Mouse (Mus musculus): Measurements from ENCODE around the gene Rpl36al. TPM values are rescaled to one million over a fixed set of nuclear protein-coding genes. Genes with fewer than 3 reads are reported as not detected.
A peak's percentile ranks its signal among the peaks of the same experiment; 100 is the strongest.

The Rpl36al gene
- total RNA-seq (2022) = 100 to 1,000 TPM; 457 to 680 (median 548) TPM

- DNase-seq = peak; percentile 97
Measured at GRCm38 (mm10) chr12:69183583-69184308, at the start of gene Rpl36al, which contains the start of gene Mgat2. Rpl36al (minus strand) TSS chr12:69184083. Mgat2 (plus strand) TSS chr12:69184157.

DNA sequence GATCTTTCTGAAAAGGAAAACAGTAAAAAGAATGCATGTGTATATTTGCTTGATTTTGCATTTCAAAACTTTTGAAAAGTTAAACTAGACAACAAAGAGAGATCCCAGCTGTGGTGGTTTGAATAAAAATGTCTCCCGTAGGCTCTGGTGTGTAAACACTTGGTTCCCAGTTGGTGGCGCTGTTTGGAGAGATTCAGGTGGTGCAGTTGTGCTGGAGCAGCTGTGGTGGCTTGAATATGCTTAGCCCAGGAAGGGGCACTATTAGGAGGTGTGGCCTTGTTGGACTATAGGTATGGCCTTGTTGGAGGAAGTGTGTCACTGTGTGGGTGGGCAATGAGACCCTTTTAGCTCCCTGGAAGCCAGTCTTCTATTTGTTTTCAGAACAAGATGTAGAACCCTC, 45.4 kb upstream of the Rpl36al start:
- no peak for DNase-seq

GRCm38 (mm10) chr12:69227776-69228466, 44.0 kb upstream of the Rpl36al start, which contains the start of gene Pole2:
Pole2 (minus strand) TSS chr12:69228195.
- DNase-seq = peak; percentile 69

GRCm38 (mm10) chr12:69220613-69221277, 36.9 kb upstream of the Rpl36al start:
- no peak for DNase-seq

GRCm38 (mm10) chr12:69216587-69216986, 32.7 kb upstream of the Rpl36al start:
- no peak for DNase-seq

GRCm38 (mm10) chr12:69215000-69215785, 31.3 kb upstream of the Rpl36al start:
- peak; percentile 34 for DNase-seq

DNA sequence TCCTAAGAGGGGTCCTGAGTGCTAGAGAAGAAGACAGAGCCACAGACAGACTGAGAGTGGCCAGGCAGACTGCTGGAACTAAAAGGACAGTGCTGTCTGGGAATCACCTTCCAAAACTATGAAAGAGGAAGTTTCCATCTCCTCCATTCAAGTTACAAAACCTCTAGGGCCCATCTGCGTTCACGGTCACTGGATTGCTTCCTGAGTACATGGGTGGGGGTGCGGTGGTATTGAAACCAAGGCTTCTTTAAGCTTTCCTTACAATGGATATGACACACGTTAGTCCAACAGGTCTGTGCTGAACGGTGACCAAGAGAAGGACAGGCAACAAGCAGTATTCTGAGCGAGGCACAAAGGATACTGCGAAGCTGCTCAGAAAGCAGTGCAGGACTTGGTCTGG, 30.5 kb upstream of the Rpl36al start:
- DNase-seq = no peak

- DNase-seq = no peak
Measured at GRCm38 (mm10) chr12:69213186-69213777, 29.4 kb upstream of the Rpl36al start.

DNA sequence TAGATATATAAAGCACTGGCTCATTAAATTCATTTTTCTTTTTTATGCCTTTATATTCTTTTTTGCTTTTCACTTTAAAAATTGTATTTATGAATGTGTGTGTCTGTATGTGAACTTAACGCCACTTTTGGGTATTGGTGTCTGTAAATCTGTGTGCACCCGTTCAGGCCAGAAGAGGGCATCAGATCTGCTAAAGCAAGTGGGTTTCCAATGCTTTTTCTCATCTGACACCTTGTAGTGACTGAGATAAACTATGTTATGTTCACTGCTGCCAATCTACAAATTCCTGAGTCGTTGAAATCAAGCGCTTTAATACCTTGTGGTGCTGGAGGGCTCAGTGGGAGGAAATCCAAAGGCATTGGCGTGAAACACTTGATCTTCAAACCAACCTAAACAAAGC, 27.2 kb upstream of the Rpl36al start:
- DNase-seq = no peak

GRCm38 (mm10) chr12:69210056-69210979, 26.4 kb upstream of the Rpl36al start:
- no peak for DNase-seq

DNA sequence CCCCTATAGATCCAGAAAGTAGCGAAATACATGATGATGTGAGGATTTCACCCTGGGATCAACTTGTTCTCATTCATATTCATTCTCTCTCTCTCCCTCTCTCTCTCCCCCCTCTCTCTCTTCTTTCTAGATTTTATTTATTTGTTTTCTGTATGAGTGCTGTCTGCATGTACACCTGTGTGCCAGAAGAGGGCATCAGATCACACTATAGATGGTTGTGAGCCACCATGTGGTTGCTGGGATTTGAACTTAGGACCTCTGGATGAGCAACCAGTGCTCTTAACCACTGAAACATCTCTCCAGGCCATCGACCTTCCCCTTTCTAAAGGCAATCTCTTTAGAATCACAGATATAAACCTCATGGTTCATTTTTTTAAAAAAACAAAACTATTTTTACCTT, 24.6 kb upstream of the Rpl36al start:
- DNase-seq = no peak

GRCm38 (mm10) chr12:69207926-69208325, 24.0 kb upstream of the Rpl36al start:
- DNase-seq = no peak

GRCm38 (mm10) chr12:69207396-69207795, 23.5 kb upstream of the Rpl36al start:
- no peak for DNase-seq

DNA sequence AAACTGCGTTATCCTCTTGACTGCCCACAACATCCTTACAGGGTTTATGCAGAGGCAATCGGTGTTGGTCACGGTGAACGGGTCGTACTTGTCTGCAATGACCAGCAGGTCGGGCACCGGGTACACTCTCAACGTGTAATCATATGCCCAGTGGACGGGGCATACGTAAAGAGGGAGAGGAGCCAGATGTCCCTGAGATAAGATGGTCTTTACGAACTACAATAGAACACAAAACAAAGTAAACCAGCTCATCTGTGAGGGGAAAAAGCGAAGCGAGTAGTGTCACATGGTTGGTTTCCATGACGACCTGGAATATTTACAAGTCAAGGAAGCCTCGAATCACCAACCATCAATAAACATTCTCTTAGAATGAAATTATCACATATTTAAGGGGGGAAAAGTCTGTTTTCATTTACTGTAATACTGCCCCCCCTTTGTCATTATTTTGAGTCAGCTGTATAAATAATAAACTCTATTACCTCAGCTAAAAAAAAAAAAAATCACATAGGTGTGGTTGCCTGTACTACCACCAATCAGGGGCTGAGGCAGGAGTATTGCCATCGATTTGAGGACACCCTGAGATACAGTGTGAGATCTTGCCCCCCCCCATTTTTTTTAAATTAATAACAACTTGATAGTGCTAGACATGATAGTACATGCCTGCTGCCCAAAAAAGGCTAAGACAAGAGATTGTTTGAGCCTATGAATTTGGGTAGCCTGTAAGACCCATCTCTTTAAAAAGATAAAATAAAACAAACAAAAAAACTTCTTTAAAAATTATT, 20.4 kb upstream of the Rpl36al start, which contains the start of gene Gm49384:
Gene Gm49384, minus strand, starts transcription at position 216 of the 782 bp plus-strand sequence.
- DNase-seq = no peak

GRCm38 (mm10) chr12:69198985-69199384, 15.1 kb upstream of the Rpl36al start:
- no peak for DNase-seq

GRCm38 (mm10) chr12:69198164-69198535, 14.3 kb upstream of the Rpl36al start, which contains the start of gene Dnaaf2:
Dnaaf2 (minus strand) TSS chr12:69198429.
- peak; percentile 75 for DNase-seq

GRCm38 (mm10) chr12:69197378-69198163, 13.7 kb upstream of the Rpl36al start:
- peak; percentile 32 for DNase-seq

DNA sequence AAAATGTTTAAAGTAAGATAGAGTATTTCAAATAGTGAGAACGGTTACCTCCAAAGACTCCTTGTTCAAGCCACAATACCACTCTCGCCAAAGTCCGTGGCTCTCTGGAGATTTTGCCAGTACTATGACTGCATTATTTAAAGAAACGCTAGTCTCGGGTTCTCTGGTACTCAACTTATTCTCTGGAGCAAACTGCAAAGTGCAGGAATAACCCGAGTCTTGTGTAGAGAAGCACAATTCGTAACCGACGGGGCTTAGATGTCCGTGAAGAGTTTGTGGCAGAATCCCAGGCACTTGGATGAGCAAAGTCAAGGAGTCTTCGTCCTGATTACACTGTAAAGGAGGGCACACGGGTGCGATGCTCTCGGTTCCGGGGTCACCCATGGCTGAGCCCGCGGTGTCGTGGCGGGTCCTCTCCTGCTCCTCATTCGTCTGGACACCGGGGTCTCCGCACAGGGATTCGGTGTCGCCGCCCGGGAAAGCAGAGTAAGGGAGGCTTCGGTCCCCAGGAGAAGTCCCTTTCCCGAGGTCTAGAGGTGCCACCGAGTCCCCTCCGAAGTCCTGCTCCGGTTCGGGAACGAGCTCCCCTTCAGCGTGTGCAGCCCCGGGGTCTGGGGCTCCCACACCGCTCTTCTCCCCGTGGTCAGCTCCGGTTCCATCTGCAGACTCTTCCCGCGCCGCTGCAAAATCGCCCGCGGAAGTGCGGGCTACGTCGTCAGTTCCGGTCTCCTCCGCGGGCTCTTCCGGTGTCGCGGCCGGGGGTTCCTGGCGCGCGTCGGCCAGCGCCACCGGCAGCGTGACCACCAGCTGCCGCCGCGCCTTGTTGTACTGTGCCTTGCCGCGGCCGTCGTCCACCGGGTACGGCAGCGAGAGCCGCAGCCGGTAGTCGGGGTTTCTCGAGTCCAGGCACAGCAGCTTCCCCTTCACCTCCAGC, 12.8 kb upstream of the Rpl36al start, which contains the start of gene Gm49383:
Gene Gm49383, minus strand, starts transcription at position 661 of the 934 bp plus-strand sequence.
- peak; percentile 59 for DNase-seq

All from adrenal gland, adult 8-10 months (tissue).